ENCODE assay signal across 8 mouse cellular contexts in the genomic region with DNA sequence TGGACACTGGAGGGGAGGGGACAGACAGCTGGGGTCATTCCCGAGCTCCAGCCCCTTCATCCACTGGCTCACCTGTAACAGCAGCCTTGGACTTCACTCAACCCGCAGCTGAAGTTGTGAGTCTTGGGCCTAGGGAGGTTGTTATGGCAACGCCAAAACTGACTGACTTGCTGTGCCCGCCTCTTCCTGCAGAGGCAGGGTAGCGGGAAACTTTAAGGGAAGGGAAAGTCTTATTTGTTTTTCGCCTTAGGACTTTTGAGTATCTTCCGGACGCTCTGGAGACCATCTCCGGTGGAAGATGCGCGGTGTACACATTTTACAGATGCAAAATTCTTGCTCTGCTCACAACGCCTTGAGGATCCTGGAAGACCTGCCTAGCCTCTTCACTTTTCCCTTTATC. TPM values are rescaled to one million over a fixed set of nuclear protein-coding genes. Genes with fewer than 3 reads are reported as not detected.
DNase-seq lines count a peak whose midpoint lies in the region; ATAC-seq and TF ChIP-seq lines count a peak whose summit lies in the region.

No protein-coding gene starts in this region.

- H3K4me3 ChIP-seq in embryonic facial prominence, embryonic 14.5 days (ENCODE audit: low read depth, low read length), result peak overlapping the region; percentile 19
- H3K4me3 ChIP-seq in hindbrain, postnatal 0 days (ENCODE audit: low read length), result no peak overlapping the region
- peak overlapping the region; percentile 36 for H3K4me3 ChIP-seq in lung, embryonic 16.5 days (ENCODE audit: low read length)

- H3K4me1 ChIP-seq in embryonic facial prominence, embryonic 14.5 days (ENCODE audit: control insufficient read depth, insufficient read depth, low read length), result peaks cover 4% of the 10 kb centered on the region; the same call in 1 of the 2 replicates
- no peaks in the 10 kb centered on the region for H3K4me1 ChIP-seq in hindbrain, postnatal 0 days (ENCODE audit: insufficient read depth, low read length)
- H3K4me1 ChIP-seq in lung, embryonic 16.5 days (replicated peaks; ENCODE audit: control insufficient read depth, insufficient read depth, low read length), result peaks cover 5% of the 10 kb centered on the region; the same call in 1 of the 2 replicates

- no peaks in the 10 kb centered on the region for H3K27me3 ChIP-seq in embryonic facial prominence, embryonic 14.5 days (replicated peaks; ENCODE audit: control insufficient read depth, insufficient read depth, low read length)
- H3K27me3 ChIP-seq in hindbrain, postnatal 0 days (ENCODE audit: insufficient read depth, low read length), result no peaks in the 10 kb centered on the region
- H3K27me3 ChIP-seq in lung, embryonic 16.5 days (ENCODE audit: control insufficient read depth, insufficient read depth, low read depth, low read length), result no peaks in the 10 kb centered on the region

- peak; percentile 40 for TF ChIP-seq CTCF in hindbrain, postnatal 0 days (IDR thresholded peaks at IDR 0.05; ENCODE audit: low read depth)

- ATAC-seq in embryonic facial prominence, embryonic 14.5 days (ENCODE audit: low read depth), result peak; percentile 64; the same call in 1 of the 2 replicates
- peak; percentile 64; the same call in 1 of the 2 replicates for ATAC-seq in hindbrain, postnatal 0 days
- peak; percentile 52 for ATAC-seq in lung, embryonic 16.5 days (ENCODE audit: low read depth)

- H3K27ac ChIP-seq in embryonic facial prominence, embryonic 14.5 days (replicated peaks; ENCODE audit: low read depth, low read length), result no peak overlapping the region; the same call in 1 of the 2 replicates
- H3K27ac ChIP-seq in hindbrain, postnatal 0 days, result no peak overlapping the region
- no peak overlapping the region for H3K27ac ChIP-seq in lung, embryonic 16.5 days (ENCODE audit: low read length)

- H3K9me3 ChIP-seq in embryonic facial prominence, embryonic 14.5 days (ENCODE audit: control insufficient read depth, low read length), result no peaks in the 10 kb centered on the region
- no peaks in the 10 kb centered on the region for H3K9me3 ChIP-seq in hindbrain, postnatal 0 days (ENCODE audit: low read length)
- no peaks in the 10 kb centered on the region for H3K9me3 ChIP-seq in lung, embryonic 16.5 days (ENCODE audit: control insufficient read depth, low read length)

- peak; percentile 50 to 54 for DNase-seq in spleen, postnatal 36 days (ENCODE audit: low spot score in 2 of 2)
- no peak for DNase-seq in spleen, adult 18-20 months
- peak; percentile 83 for DNase-seq in embryonic facial prominence, embryonic 14.5 days (ENCODE audit: low spot score)
- peak; percentile 70 for DNase-seq in hindbrain, postnatal 0 days (ENCODE audit: low spot score)
- peak; percentile 73 for DNase-seq in retina, postnatal 1 day
- DNase-seq in cerebellum, postnatal 10 days, result no peak
- DNase-seq in cerebellum, postnatal 14 days, result no peak

- H3K4me2 ChIP-seq in embryonic facial prominence, embryonic 14.5 days (ENCODE audit: low read depth, low read length), result peak overlapping the region; percentile 53
- peak overlapping the region; percentile 36 for H3K4me2 ChIP-seq in hindbrain, postnatal 0 days (ENCODE audit: low read depth, low read length)
- peak overlapping the region; percentile 56 for H3K4me2 ChIP-seq in lung, embryonic 16.5 days (ENCODE audit: low read depth, low read length)

- WGBS in embryonic facial prominence, embryonic 14.5 days, result 3% methylated on average over 12 of the region's 12 CpGs
- 4% methylated on average over 12 of the region's 12 CpGs for WGBS in hindbrain, postnatal 0 days
- under 1% methylated on average over 12 of the region's 12 CpGs for WGBS in lung, embryonic 16.5 days

- H3K9ac ChIP-seq in embryonic facial prominence, embryonic 14.5 days (ENCODE audit: low read depth, low read length), result peak overlapping the region; percentile 55
- H3K9ac ChIP-seq in hindbrain, postnatal 0 days (replicated peaks; ENCODE audit: low read length), result no peak overlapping the region
- H3K9ac ChIP-seq in lung, embryonic 16.5 days (ENCODE audit: low read length), result peak overlapping the region; percentile 63

- H3K36me3 ChIP-seq in embryonic facial prominence, embryonic 14.5 days (ENCODE audit: control insufficient read depth, insufficient read depth, low read length), result no peaks in the 10 kb centered on the region
- no peaks in the 10 kb centered on the region for H3K36me3 ChIP-seq in hindbrain, postnatal 0 days (ENCODE audit: insufficient read depth, low read length)
- no peaks in the 10 kb centered on the region for H3K36me3 ChIP-seq in lung, embryonic 16.5 days (ENCODE audit: control insufficient read depth, insufficient read depth, low read length)

RNA-seq across cellular contexts. Expression of gene Morn3, which starts 2.5 kb away (rescaled TPM):
- 0.34 and 3.6 TPM in 2 replicates for polyA plus RNA-seq in embryonic facial prominence, embryonic 14.5 days (2014; fragmentation: Nextera tagmentation; extraction: Ambion mirVana)
- total RNA-seq in hindbrain, postnatal 0 days (2014; rRNA removed), result not detected in 2 replicates
- 0.64 and 0.87 TPM in 2 replicates for polyA plus RNA-seq in hindbrain, postnatal 0 days (2015; fragmentation: Nextera tagmentation; extraction: Ambion mirVana)
- 3.9 and 7.4 TPM in 2 replicates for polyA plus RNA-seq in lung, embryonic 16.5 days (2015; fragmentation: Nextera tagmentation; extraction: Ambion mirVana)

RNA-seq across cellular contexts. Expression of gene Tmem120b, which starts 18.9 kb away (rescaled TPM):
- polyA plus RNA-seq in embryonic facial prominence, embryonic 14.5 days (2014; fragmentation: Nextera tagmentation; extraction: Ambion mirVana), result 16.8 and 17.6 TPM in 2 replicates
- total RNA-seq in hindbrain, postnatal 0 days (2014; rRNA removed), result 15.3 and 29.3 TPM in 2 replicates
- polyA plus RNA-seq in hindbrain, postnatal 0 days (2015; fragmentation: Nextera tagmentation; extraction: Ambion mirVana), result 17.7 and 19.6 TPM in 2 replicates
- 12.4 and 14.5 TPM in 2 replicates for polyA plus RNA-seq in lung, embryonic 16.5 days (2015; fragmentation: Nextera tagmentation; extraction: Ambion mirVana)

RNA-seq across cellular contexts. Expression of gene Orai1, which starts 34.4 kb away (rescaled TPM):
- 19.5 and 20.8 TPM in 2 replicates for polyA plus RNA-seq in embryonic facial prominence, embryonic 14.5 days (2014; fragmentation: Nextera tagmentation; extraction: Ambion mirVana)
- total RNA-seq in hindbrain, postnatal 0 days (2014; rRNA removed), result 20.9 and 27.2 TPM in 2 replicates
- 16.8 and 18.3 TPM in 2 replicates for polyA plus RNA-seq in hindbrain, postnatal 0 days (2015; fragmentation: Nextera tagmentation; extraction: Ambion mirVana)
- 18.2 and 19.3 TPM in 2 replicates for polyA plus RNA-seq in lung, embryonic 16.5 days (2015; fragmentation: Nextera tagmentation; extraction: Ambion mirVana)

RNA-seq across cellular contexts. Expression of gene Kdm2b, which starts 59.6 kb away (rescaled TPM):
- 30.1 and 31.0 TPM in 2 replicates for polyA plus RNA-seq in embryonic facial prominence, embryonic 14.5 days (2014; fragmentation: Nextera tagmentation; extraction: Ambion mirVana)
- total RNA-seq in hindbrain, postnatal 0 days (2014; rRNA removed), result 75.7 and 87.3 TPM in 2 replicates
- 59.7 and 60.9 TPM in 2 replicates for polyA plus RNA-seq in hindbrain, postnatal 0 days (2015; fragmentation: Nextera tagmentation; extraction: Ambion mirVana)
- polyA plus RNA-seq in lung, embryonic 16.5 days (2015; fragmentation: Nextera tagmentation; extraction: Ambion mirVana), result 35.5 and 37.6 TPM in 2 replicates

Comparison
In these comparisons a context has a peak if more than half of its experiments do, and no peak if none do; other contexts are left out.
1. DNase-seq: peak in spleen, postnatal 36 days (2 of 2), embryonic facial prominence, embryonic 14.5 days (single experiment), hindbrain, postnatal 0 days (single experiment) and retina, postnatal 1 day (single experiment); none in spleen, adult 18-20 months (0 of 2), cerebellum, postnatal 10 days (0 of 2) and cerebellum, postnatal 14 days (0 of 2).
2. Peak in every context shown above with its lines, with median percentiles within 50 percentile points of each other: ATAC-seq and H3K4me2 ChIP-seq.